Mouse (Mus musculus) C2C12 (cell line): ENCODE measurements around the gene Naa25.

Source experiments
- CTCF ChIP-seq: IDR thresholded peaks from one replicate; pipeline ENCODE4 v1.5.1; 2011; ENCODE audit not compliant: control insufficient read depth, insufficient read depth, insufficient read length
- MAX ChIP-seq: IDR thresholded peaks from one replicate; pipeline ENCODE4 v1.6.1; 2011; ENCODE audit warnings: mild to moderate bottlenecking, control low read depth

DNA sequence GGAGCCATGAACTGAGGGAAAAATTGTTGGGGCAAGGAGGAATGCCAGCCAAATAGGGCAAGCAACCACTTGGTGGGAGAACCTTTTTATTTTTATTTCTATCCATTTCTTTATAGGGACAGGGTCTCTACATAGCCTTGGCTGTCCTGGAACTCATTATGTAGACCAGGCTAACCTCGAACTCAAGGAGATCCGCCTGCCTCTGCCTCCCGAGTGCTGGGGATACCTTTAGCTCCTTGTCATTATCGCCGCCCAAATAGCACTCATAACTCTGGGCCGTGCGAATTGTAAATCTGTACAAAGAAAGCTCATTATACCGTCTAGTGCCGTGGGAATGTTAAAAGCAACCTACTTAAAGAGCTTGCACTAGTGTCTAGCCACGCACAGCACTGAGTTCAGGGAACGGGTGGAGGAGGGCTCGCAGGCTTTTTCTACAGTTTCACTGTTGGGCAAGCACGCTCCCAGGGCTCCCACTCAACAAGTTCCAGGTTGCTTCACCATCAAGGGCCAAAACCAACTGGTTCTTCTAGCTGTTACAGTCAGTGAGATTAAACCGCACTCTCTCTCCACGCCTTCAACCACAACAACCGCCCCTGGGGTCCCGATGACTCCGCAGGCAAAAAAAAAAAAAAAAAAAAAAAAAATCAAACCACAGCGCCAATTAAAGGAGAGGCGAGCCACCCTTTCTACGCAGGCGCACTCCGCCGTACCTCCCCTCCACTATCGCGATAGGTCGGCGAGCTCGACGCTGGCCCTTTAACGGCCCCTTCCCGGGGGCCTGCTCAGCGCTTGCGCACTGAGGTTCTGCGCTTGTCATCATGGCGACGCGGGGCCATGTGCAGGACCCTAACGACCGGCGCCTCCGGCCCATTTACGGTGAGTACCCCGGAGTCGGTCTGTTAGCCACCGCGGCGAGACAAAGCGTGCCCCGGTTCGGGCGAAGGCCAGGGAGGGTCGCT, at the start of gene Naa25:
- TF ChIP-seq CTCF = no peak
- peak; percentile 69 for TF ChIP-seq MAX
